Comparison of ENCODE assay signal across 10 mouse cellular contexts in the genomic region with DNA sequence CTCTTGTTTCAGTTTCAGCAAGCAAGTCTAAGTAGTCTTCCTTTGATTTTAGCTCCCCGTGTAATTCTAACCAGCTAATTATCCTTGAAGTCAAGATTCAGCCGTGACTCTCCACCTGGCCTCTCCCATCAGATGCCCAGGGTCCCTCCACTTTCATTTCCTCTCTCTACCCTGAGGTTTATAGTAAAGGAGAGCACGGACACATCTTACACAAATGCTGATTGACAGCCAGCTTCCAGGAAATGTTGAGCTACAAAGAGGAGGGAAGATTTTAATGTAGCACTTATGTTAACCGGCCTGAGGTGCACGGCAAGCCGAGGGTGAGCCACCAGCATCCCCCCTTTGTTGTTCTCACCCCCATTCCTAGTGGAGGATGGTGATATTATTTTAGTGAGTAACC. TPM values are rescaled to one million over a fixed set of nuclear protein-coding genes. Genes with fewer than 3 reads are reported as not detected.
DNase-seq lines count a peak whose midpoint lies in the region; ATAC-seq and TF ChIP-seq lines count a peak whose summit lies in the region.
"Had no signal": no experiment of that assay in that cellular context is flagged by ENCODE, and none has a peak within 500 bp of the region (broad histone marks: within the 10 kb centered on the region; RNA-seq: fewer than 3 reads in every experiment).

No protein-coding gene starts in this region.

- peaks cover 48% of the 10 kb centered on the region for H3K4me1 ChIP-seq in heart, embryonic 13.5 days
- H3K4me1 ChIP-seq in embryonic facial prominence, embryonic 12.5 days, result peaks cover 20% of the 10 kb centered on the region; the same call in 1 of the 2 replicates
- peaks cover 5% of the 10 kb centered on the region; the same call in 1 of the 2 replicates for H3K4me1 ChIP-seq in limb, embryonic 14.5 days (ENCODE audit: control insufficient read depth, insufficient read depth, low read length)
- H3K4me1 ChIP-seq in cerebellum, adult 2 months (ENCODE audit: control insufficient read depth, insufficient read depth, low read length), result peaks cover 3% of the 10 kb centered on the region; the same call in 1 of the 2 replicates

- no peak for TF ChIP-seq CTCF in cerebellum, adult 2 months (IDR thresholded peaks at IDR 0.05; ENCODE audit: borderline replicate concordance, insufficient read depth, low read depth, low read length)

- H3K9me3 ChIP-seq in heart, embryonic 13.5 days, result no peaks in the 10 kb centered on the region
- H3K9me3 ChIP-seq in embryonic facial prominence, embryonic 12.5 days, result no peaks in the 10 kb centered on the region
- H3K9me3 ChIP-seq in limb, embryonic 14.5 days (ENCODE audit: control insufficient read depth, low read length), result no peaks in the 10 kb centered on the region

- intact Hi-C loops in heart, postnatal 10 days (cut with DNase I), result loop anchor here (5.0 kb wide), 2 partner anchors 386 to 821 kb away; no protein-coding TSS in a partner anchor

- no peaks in the 10 kb centered on the region for H3K36me3 ChIP-seq in heart, embryonic 13.5 days
- H3K36me3 ChIP-seq in embryonic facial prominence, embryonic 12.5 days, result no peaks in the 10 kb centered on the region
- H3K36me3 ChIP-seq in limb, embryonic 14.5 days (ENCODE audit: control insufficient read depth, insufficient read depth, low read length), result no peaks in the 10 kb centered on the region

- ATAC-seq in heart, embryonic 13.5 days (ENCODE audit: extremely low read depth, insufficient number of reproducible peaks, low FRiP score, low TSS enrichment), result no peak
- ATAC-seq in embryonic facial prominence, embryonic 12.5 days (ENCODE audit: insufficient number of reproducible peaks, insufficient read depth, low FRiP score, low TSS enrichment), result no peak
- no peak for ATAC-seq in limb, embryonic 14.5 days (ENCODE audit: low FRiP score, low read depth)
- no peak for ATAC-seq in erythroid progenitor cell, adult 5-6 weeks (replicated peaks; ENCODE audit: low FRiP score, poor library complexity, severe bottlenecking)
- ATAC-seq: activated CD4-positive, CD25-positive, alpha-beta regulatory T cell, adult 4 months had no signal

- peak overlapping the region; percentile 86 for H3K4me2 ChIP-seq in heart, embryonic 13.5 days
- peak overlapping the region; percentile 66 for H3K4me2 ChIP-seq in embryonic facial prominence, embryonic 12.5 days (replicated peaks)
- H3K4me2 ChIP-seq in limb, embryonic 14.5 days (replicated peaks; ENCODE audit: low read depth, low read length, severe bottlenecking), result peak overlapping the region; percentile 79

- peaks cover 40% of the 10 kb centered on the region for H3K27me3 ChIP-seq in heart, embryonic 13.5 days (replicated peaks)
- peaks cover 7% of the 10 kb centered on the region; the same call in 1 of the 2 replicates for H3K27me3 ChIP-seq in embryonic facial prominence, embryonic 12.5 days
- H3K27me3 ChIP-seq in limb, embryonic 14.5 days (ENCODE audit: control insufficient read depth, insufficient read depth, low read length), result peaks cover 60% of the 10 kb centered on the region
- peaks cover 8% of the 10 kb centered on the region; the same call in 1 of the 2 replicates for H3K27me3 ChIP-seq in cerebellum, adult 2 months (ENCODE audit: control insufficient read depth, insufficient read depth, low read length)

- 30% methylated on average over 6 of the region's 6 CpGs for WGBS in heart, embryonic 13.5 days
- WGBS in embryonic facial prominence, embryonic 12.5 days, result 4% methylated on average over 6 of the region's 6 CpGs
- WGBS in limb, embryonic 14.5 days, result 10% methylated on average over 6 of the region's 6 CpGs
- WGBS in cerebellum, adult 2 months, result 55% methylated on average over 6 of the region's 6 CpGs

- DNase-seq in heart, postnatal 10 days, result no peak
- DNase-seq in 416B (ENCODE audit: low read depth), result peak; percentile 49
- no peak for DNase-seq in limb, embryonic 14.5 days (ENCODE audit: low spot score)
- DNase-seq in cerebellum, adult 2 months, result no peak
- DNase-seq in kidney, postnatal 14 days, result no peak
- DNase-seq: kidney, adult 8-10 months had no signal

- no peak for TF ChIP-seq POLR2A in limb, embryonic 14.5 days (IDR thresholded peaks at IDR 0.05; ENCODE audit: borderline replicate concordance, extremely low read depth, insufficient read depth, insufficient read length)
- no peak for TF ChIP-seq POLR2A in cerebellum, adult 2 months (IDR thresholded peaks at IDR 0.05; ENCODE audit: borderline replicate concordance, insufficient read depth, low read length)

- H3K4me3 ChIP-seq in heart, embryonic 13.5 days, result peak overlapping the region; percentile 65
- H3K4me3 ChIP-seq in embryonic facial prominence, embryonic 12.5 days, result peak overlapping the region; percentile 62
- peak overlapping the region; percentile 54 for H3K4me3 ChIP-seq in limb, embryonic 14.5 days (replicated peaks; ENCODE audit: low read length)
- H3K4me3 ChIP-seq in cerebellum, adult 2 months (replicated peaks; ENCODE audit: insufficient read depth, low read depth, low read length), result no peak overlapping the region

- H3K27ac ChIP-seq in heart, embryonic 13.5 days (replicated peaks), result peak overlapping the region; percentile 89; the same call in 1 of the 2 replicates
- H3K27ac ChIP-seq in embryonic facial prominence, embryonic 12.5 days, result no peak overlapping the region
- no peak overlapping the region for H3K27ac ChIP-seq in limb, embryonic 14.5 days (replicated peaks; ENCODE audit: low read depth, low read length)
- H3K27ac ChIP-seq in cerebellum, adult 2 months (ENCODE audit: insufficient read depth, low read length), result no peak overlapping the region

- H3K9ac ChIP-seq in heart, embryonic 13.5 days, result peak overlapping the region; percentile 85
- H3K9ac ChIP-seq in embryonic facial prominence, embryonic 12.5 days, result peak overlapping the region; percentile 33; the same call in 1 of the 2 replicates
- no peak overlapping the region for H3K9ac ChIP-seq in limb, embryonic 14.5 days (ENCODE audit: low read depth, low read length, severe bottlenecking)

RNA-seq across cellular contexts. Expression of a gene that starts 4.0 kb away (rescaled TPM):
- 7.7 and 8.5 TPM in 2 replicates for polyA plus RNA-seq in heart, embryonic 13.5 days (2015; fragmentation: Nextera tagmentation; extraction: Ambion mirVana)
- total RNA-seq in heart, postnatal 10 days (2021), result 10 to 100 TPM in 1 of 2 experiments, 1 to 10 TPM in 1; 8.7 to 10.9 TPM
- polyA plus RNA-seq in embryonic facial prominence, embryonic 12.5 days (2016; fragmentation: Nextera tagmentation; extraction: Ambion mirVana), result 27.2 and 33.6 TPM in 2 replicates
- 34.1 and 48.4 TPM in 2 replicates for polyA plus RNA-seq in limb, embryonic 14.5 days (2012; rRNA removed)
- 27.5 and 34.6 TPM in 2 replicates for polyA plus RNA-seq in limb, embryonic 14.5 days (2014; fragmentation: Nextera tagmentation; extraction: Ambion mirVana)
- not detected in 2 replicates for total RNA-seq in erythroid progenitor cell, adult 5-6 weeks (2015; ENCODE audit: low replicate concordance)
- total RNA-seq in erythroid progenitor cell, adult 5-6 weeks (2017; ENCODE audit: low replicate concordance), result 0.13 TPM in 1 of 2 replicates, not detected in the other
- 4.5 and 4.7 TPM in 2 replicates for polyA plus RNA-seq in cerebellum, adult 2 months (2012; rRNA removed)
- polyA plus RNA-seq: activated CD4-positive, CD25-positive, alpha-beta regulatory T cell, adult 4 months had no signal
